Mouse (Mus musculus) stomach, embryonic 14.5 days (tissue): ENCODE measurements at regions not wholly inside any gene's neighbourhood (a gene's known extent, or its start where the extent isn't known, plus 50 kb on each side); places are given as distances from the start of the nearest gene placed in this dataset.
A peak's percentile ranks its signal among the peaks of the same experiment; 100 is the strongest.

ENCODE experiments used
- ATAC-seq: fragments of 200-750 bp; cut with Nextera tagmentation; 2 replicates; pipeline ENCODE4 v1.8.0; 2017; ENCODE audit warnings: low read depth, moderate TSS enrichment; ENCODE audit not compliant: insufficient number of reproducible peaks, insufficient read depth, low FRiP score
- H3K27ac ChIP-seq: fragments of 300-500 bp; sonication (generic); 2 replicates; pipeline ENCODE4 v1.5.1; 2014; ENCODE audit warnings: mild to moderate bottlenecking, low read length, moderate library complexity, mixed read lengths
- H3K27me3 ChIP-seq: fragments of 300-500 bp; sonication (generic); 2 replicates; pipeline ENCODE4 v1.6.1; 2014; ENCODE audit warnings: low read length, control low read depth, mixed read lengths; ENCODE audit not compliant: control insufficient read depth, insufficient read depth
- H3K36me3 ChIP-seq: fragments of 300-500 bp; sonication (generic); 2 replicates; pipeline ENCODE4 v1.6.1; 2014; ENCODE audit warnings: mild to moderate bottlenecking, control low read depth, low read length, moderate library complexity, mixed read lengths; ENCODE audit not compliant: control insufficient read depth, insufficient read depth
- H3K4me1 ChIP-seq: fragments of 300-500 bp; sonication (generic); 2 replicates; pipeline ENCODE4 v1.6.1; 2014; ENCODE audit warnings: low read length, control low read depth, mixed read lengths; ENCODE audit not compliant: control insufficient read depth, insufficient read depth
- H3K4me2 ChIP-seq: fragments of 300-500 bp; sonication (generic); replicated peaks from 2 replicates; pipeline ENCODE4 v1.6.1; 2014; ENCODE audit warnings: low read depth, low read length, control low read depth
- H3K4me3 ChIP-seq: fragments of 300-500 bp; sonication (generic); 2 replicates; pipeline ENCODE4 v1.5.1; 2014; ENCODE audit warnings: low read depth, low read length, control low read depth
- H3K9ac ChIP-seq: fragments of 300-500 bp; sonication (generic); replicated peaks from 2 replicates; pipeline ENCODE4 v1.6.1; 2014; ENCODE audit warnings: low read depth, mild to moderate bottlenecking, control low read depth, low read length, moderate library complexity, mixed read lengths
- H3K9me3 ChIP-seq: fragments of 300-500 bp; sonication (generic); 2 replicates; pipeline ENCODE4 v1.6.1; 2016; ENCODE audit warnings: low read depth, low read length, control low read depth; ENCODE audit not compliant: control insufficient read depth
- WGBS: fragments of 180-500 bp; shearing (Covaris S2); extraction: QIAGEN DNeasy Blood & Tissue Kit; methylation state at CpG from one replicate; pipeline ENCODE4 v1.1.7; 2014; 5-methylcytosine and 5-hydroxymethylcytosine counted together

- 47% methylated on average over 13 of the region's 13 CpGs for WGBS
Observed at GRCm38 (mm10) chr10:68842023-68842735, 118.7 kb downstream of the Tmem26 start.

GRCm38 (mm10) chr10:68844066-68844465 is 120.6 kb downstream of the Tmem26 start:
- no peak for ATAC-seq
- H3K36me3 ChIP-seq: no peaks in the 10 kb centered on the region
- H3K4me2 ChIP-seq: no peak overlapping the region
- 79% methylated on average over 4 of the region's 4 CpGs for WGBS
- no peak overlapping the region for H3K27ac ChIP-seq
- H3K9ac ChIP-seq: no peak overlapping the region
- H3K4me1 ChIP-seq: no peaks in the 10 kb centered on the region
- no peak overlapping the region for H3K4me3 ChIP-seq
- H3K27me3 ChIP-seq: no peaks in the 10 kb centered on the region
- H3K9me3 ChIP-seq: no peaks in the 10 kb centered on the region

More at GRCm38 (mm10) chr10:68842023-68842735, 118.7 kb downstream of the Tmem26 start:
- Histone ChIP-seq H3K27ac (peak overlapping the region; percentile 4; the same call in 1 of the 2 replicates), H3K9me3 (no peaks in the 10 kb centered on the region), H3K4me3 (no peak overlapping the region), H3K9ac (no peak overlapping the region), H3K4me1 (no peaks in the 10 kb centered on the region), H3K27me3 (no peaks in the 10 kb centered on the region), H3K4me2 (0 out of 2 replicates have a peak overlapping the region, but pooled peaks have one; percentile 7), H3K36me3 (no peaks in the 10 kb centered on the region)
- ATAC-seq: no peak

- WGBS: 93% methylated on average over 8 of the region's 8 CpGs
- H3K27me3 ChIP-seq: no peaks in the 10 kb centered on the region
- no peaks in the 10 kb centered on the region for H3K36me3 ChIP-seq
- no peak overlapping the region for H3K9ac ChIP-seq
- H3K4me1 ChIP-seq: no peaks in the 10 kb centered on the region
- no peak for ATAC-seq
- H3K4me3 ChIP-seq: no peak overlapping the region
- H3K27ac ChIP-seq: no peak overlapping the region
- no peak overlapping the region for H3K4me2 ChIP-seq
- no peaks in the 10 kb centered on the region for H3K9me3 ChIP-seq
Observed at GRCm38 (mm10) chr10:68844596-68844995, 121.2 kb downstream of the Tmem26 start.

- H3K4me3 ChIP-seq: no peak overlapping the region
- no peaks in the 10 kb centered on the region for H3K27me3 ChIP-seq
- no peak for ATAC-seq
- H3K9me3 ChIP-seq: no peaks in the 10 kb centered on the region
- H3K27ac ChIP-seq: no peak overlapping the region
- no peaks in the 10 kb centered on the region for H3K4me1 ChIP-seq
- H3K9ac ChIP-seq: no peak overlapping the region
- WGBS: 73% methylated on average over 3 of the region's 3 CpGs
- no peaks in the 10 kb centered on the region for H3K36me3 ChIP-seq
- no peak overlapping the region for H3K4me2 ChIP-seq
Observed at GRCm38 (mm10) chr10:68851153-68851552, 127.7 kb downstream of the Tmem26 start.

- Histone ChIP-seq H3K27ac (no peak overlapping the region), H3K4me3 (no peak overlapping the region), H3K27me3 (no peaks in the 10 kb centered on the region), H3K4me2 (no peak overlapping the region), H3K9me3 (no peaks in the 10 kb centered on the region), H3K4me1 (no peaks in the 10 kb centered on the region), H3K36me3 (no peaks in the 10 kb centered on the region), H3K9ac (no peak overlapping the region)
- 56% methylated on average over 13 of the region's 13 CpGs for WGBS
- ATAC-seq: no peak
Observed at GRCm38 (mm10) chr10:68855934-68856891, 132.8 kb downstream of the Tmem26 start.

- Histone ChIP-seq H3K4me2 (no peak overlapping the region), H3K9ac (no peak overlapping the region), H3K27me3 (no peaks in the 10 kb centered on the region), H3K4me3 (no peak overlapping the region), H3K4me1 (no peaks in the 10 kb centered on the region), H3K27ac (no peak overlapping the region), H3K9me3 (no peaks in the 10 kb centered on the region), H3K36me3 (no peaks in the 10 kb centered on the region)
- ATAC-seq: no peak
- WGBS: 52% methylated on average over 8 of the region's 8 CpGs
Observed at GRCm38 (mm10) chr10:68864606-68865378, 141.3 kb downstream of the Tmem26 start.

GRCm38 (mm10) chr10:68865776-68866175 is 142.3 kb downstream of the Tmem26 start:
- no peak for ATAC-seq
- 58% methylated on average over 5 of the region's 5 CpGs for WGBS
- Histone ChIP-seq H3K4me3 (no peak overlapping the region), H3K9me3 (no peaks in the 10 kb centered on the region), H3K36me3 (no peaks in the 10 kb centered on the region), H3K4me2 (no peak overlapping the region), H3K4me1 (no peaks in the 10 kb centered on the region), H3K27ac (no peak overlapping the region), H3K27me3 (no peaks in the 10 kb centered on the region), H3K9ac (no peak overlapping the region)

- H3K27ac ChIP-seq: no peak overlapping the region
- no peaks in the 10 kb centered on the region for H3K27me3 ChIP-seq
- H3K4me1 ChIP-seq: no peaks in the 10 kb centered on the region
- H3K4me3 ChIP-seq: no peak overlapping the region
- no peak overlapping the region for H3K9ac ChIP-seq
- 94% methylated on average over 1 of the region's 1 CpGs for WGBS
- no peaks in the 10 kb centered on the region for H3K9me3 ChIP-seq
- no peaks in the 10 kb centered on the region for H3K36me3 ChIP-seq
- ATAC-seq: no peak
- no peak overlapping the region for H3K4me2 ChIP-seq
Observed at GRCm38 (mm10) chr10:68867361-68867760, 143.9 kb downstream of the Tmem26 start.
